Mouse (Mus musculus) lung, adult 2 months (tissue): ENCODE data around the gene Prkch.

ENCODE experiments used
- CTCF ChIP-seq: fragments of 200-500 bp; IDR thresholded peaks from 2 replicates; pipeline ENCODE4 v1.5.1; 2011; ENCODE audit warnings: mild to moderate bottlenecking, low read length, control low read depth; ENCODE audit not compliant: insufficient read depth
- POLR2A ChIP-seq: fragments of 200-500 bp; IDR thresholded peaks from 2 replicates; pipeline ENCODE4 v1.6.1; 2011; ENCODE audit warnings: low read depth, mild to moderate bottlenecking, control low read depth, low read length, borderline replicate concordance; ENCODE audit errors: extremely low read depth

DNA sequence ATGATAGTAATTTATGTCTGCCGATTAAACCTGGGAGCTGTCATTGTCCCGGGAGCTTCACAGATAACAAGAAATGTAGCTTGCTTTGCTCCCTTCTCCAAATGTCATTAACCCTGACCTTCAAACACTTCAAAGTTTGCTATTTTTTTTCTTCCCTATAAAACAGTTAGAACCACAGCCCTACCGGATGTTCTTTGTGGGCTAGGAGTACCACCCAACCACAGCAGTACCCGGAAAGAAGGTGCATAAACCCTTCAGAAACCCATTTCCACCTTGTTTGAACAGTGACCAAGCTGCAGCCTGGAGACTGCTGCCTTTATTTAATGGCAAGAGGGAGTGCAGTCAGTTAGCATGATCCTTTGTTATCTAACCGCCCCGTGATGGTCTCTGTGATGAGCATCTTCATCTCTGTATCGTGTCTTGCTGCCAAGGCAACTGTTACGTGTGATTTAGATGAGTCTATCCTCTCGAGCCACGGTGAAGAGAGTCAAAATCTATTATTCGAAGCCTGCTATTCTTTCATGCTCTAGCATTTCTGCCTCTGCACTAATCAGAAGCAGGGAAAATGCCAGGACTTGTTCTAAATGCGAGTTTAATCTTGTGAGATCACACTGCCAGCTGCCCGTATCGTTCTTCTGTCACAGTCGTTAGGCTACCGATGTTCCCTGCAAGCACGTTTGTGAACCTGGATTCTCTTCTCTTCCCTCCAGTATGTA, 115.0 kb downstream of the Prkch start:
- TF ChIP-seq CTCF (no peak), POLR2A (no peak)
